Mouse (Mus musculus) hindbrain, embryonic 11.5 days (tissue): ENCODE data around the gene Cideb. TPM values are rescaled to one million over a fixed set of nuclear protein-coding genes. Genes with fewer than 3 reads are reported as not detected.

Experiments
- ATAC-seq: fragments of 200-750 bp; cut with Nextera tagmentation; 2 replicates; pipeline ENCODE4 v1.8.0; 2017; ENCODE audit warnings: mild to moderate bottlenecking, moderate TSS enrichment, moderate library complexity; ENCODE audit not compliant: low FRiP score
- DNase-seq: peaks from one replicate; pipeline ENCODE4 v3.0.0-alpha.2; 2015; ENCODE audit warnings: low spot score
- H3K27ac ChIP-seq: fragments of 300-500 bp; sonication (generic); 2 replicates; pipeline ENCODE4 v1.5.1; 2014; ENCODE audit warnings: mild to moderate bottlenecking, low read depth, low read length
- H3K27me3 ChIP-seq: fragments of 300-500 bp; sonication (generic); 2 replicates; pipeline ENCODE4 v1.6.1; 2014; ENCODE audit warnings: mild to moderate bottlenecking, low read length, moderate library complexity, mixed read lengths; ENCODE audit not compliant: control insufficient read depth, insufficient read depth
- H3K36me3 ChIP-seq: fragments of 300-500 bp; sonication (generic); 2 replicates; pipeline ENCODE4 v1.6.1; 2014; ENCODE audit warnings: mild to moderate bottlenecking, low read length, moderate library complexity, mixed read lengths; ENCODE audit not compliant: control insufficient read depth, insufficient read depth
- H3K4me1 ChIP-seq: fragments of 300-500 bp; sonication (generic); replicated peaks from 2 replicates; pipeline ENCODE4 v1.6.1; 2014; ENCODE audit warnings: low read length, mixed read lengths; ENCODE audit not compliant: control insufficient read depth, insufficient read depth
- H3K4me2 ChIP-seq: fragments of 300-500 bp; sonication (generic); replicated peaks from 2 replicates; pipeline ENCODE4 v1.6.1; 2014; ENCODE audit warnings: mild to moderate bottlenecking, low read depth, low read length
- H3K4me3 ChIP-seq: fragments of 300-500 bp; sonication (generic); 2 replicates; pipeline ENCODE4 v1.5.1; 2014; ENCODE audit warnings: low read depth, low read length
- H3K9ac ChIP-seq: fragments of 300-500 bp; sonication (generic); 2 replicates; pipeline ENCODE4 v1.6.1; 2014; ENCODE audit warnings: low read depth, low read length
- H3K9me3 ChIP-seq: fragments of 300-500 bp; sonication (generic); 2 replicates; pipeline ENCODE4 v1.6.1; 2016; ENCODE audit warnings: low read length; ENCODE audit not compliant: control insufficient read depth
- WGBS: fragments of 180-500 bp; shearing (Covaris S2); extraction: QIAGEN DNeasy Blood & Tissue Kit; methylation state at CpG from one replicate; pipeline ENCODE4 v1.1.7; 2014; 5-methylcytosine and 5-hydroxymethylcytosine counted together
- polyA plus RNA-seq: library from polyadenylated mRNA; unstranded; fragments of >200 nt; fragmentation: Nextera tagmentation; extraction: Ambion mirVana; gene quantifications from 2 replicates; pipeline ENCODE4 v1.2.1, GENCODE M21; 2014

Gene Cideb
- polyA plus RNA-seq, 1 experiment from 2014 or later: not detected

DNA sequence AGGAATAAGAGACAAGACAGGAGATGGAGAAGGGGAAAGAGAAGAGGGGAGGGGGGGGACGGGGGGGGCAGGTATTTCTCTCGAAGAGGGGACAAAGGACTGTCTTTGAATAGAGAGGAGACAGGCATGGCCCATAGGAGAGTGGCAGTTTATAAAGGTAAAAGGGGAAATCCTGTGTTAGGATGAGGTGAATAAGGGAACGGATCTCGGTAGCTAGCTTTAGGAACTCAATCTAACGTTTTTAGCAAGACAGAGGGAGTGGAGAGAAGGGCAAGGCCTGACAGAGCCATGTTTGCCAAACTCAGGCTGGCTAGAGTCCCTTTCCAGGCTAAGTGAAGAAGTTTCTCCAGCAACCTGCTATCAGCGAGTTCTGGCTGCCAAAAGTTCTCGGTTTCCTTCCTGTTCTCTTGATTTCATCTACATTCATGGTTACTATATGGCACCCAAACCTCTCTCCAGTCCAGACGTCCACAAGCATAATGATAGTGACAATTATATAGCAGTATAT is 35.8 kb downstream of the Cideb start:
- Histone ChIP-seq H3K27ac (no peak overlapping the region), H3K27me3 (no peaks in the 10 kb centered on the region), H3K4me2 (no peak overlapping the region), H3K4me3 (no peak overlapping the region), H3K4me1 (no peaks in the 10 kb centered on the region), H3K36me3 (0 out of 2 replicates have a peak, but pooled peaks cover 2% of the 10 kb centered on the region), H3K9me3 (no peaks in the 10 kb centered on the region), H3K9ac (no peak overlapping the region)
- DNase-seq (no peak), ATAC-seq (peak; percentile 36)
- 52% methylated on average over 8 of the region's 8 CpGs for WGBS

GRCm38 (mm10) chr14:55721700-55722437 is 36.4 kb downstream of the Cideb start, which contains the start of gene Rabggta:
Rabggta (minus strand) TSS chr14:55722263.
- peak; percentile 97 for DNase-seq
- Histone ChIP-seq H3K27me3 (no peaks in the 10 kb centered on the region), H3K4me3 (peak within 1 kb of the TSS; percentile 64), H3K9me3 (no peaks in the 10 kb centered on the region), H3K9ac (peak within 1 kb of the TSS; percentile 69), H3K36me3 (0 out of 2 replicates have a peak, but pooled peaks cover 2% of the 10 kb centered on the region), H3K27ac (peak within 1 kb of the TSS; percentile 51), H3K4me2 (peak within 1 kb of the TSS; percentile 68), H3K4me1 (no peaks in the 10 kb centered on the region)
- peak; percentile 96 for ATAC-seq
- whole genome bisulfite sequencing: 1% methylated on average over 50 of the region's 50 CpGs

- 71% methylated on average over 6 of the region's 6 CpGs for WGBS
- H3K27ac ChIP-seq: no peak overlapping the region
- H3K36me3 ChIP-seq: 0 out of 2 replicates have a peak, but pooled peaks cover 2% of the 10 kb centered on the region
- H3K9me3 ChIP-seq: no peaks in the 10 kb centered on the region
- peak overlapping the region; percentile 64; the same call in 1 of the 2 replicates for H3K4me3 ChIP-seq
- no peak overlapping the region for H3K9ac ChIP-seq
- no peaks in the 10 kb centered on the region for H3K4me1 ChIP-seq
- peak overlapping the region; percentile 68; the same call in 1 of the 2 replicates for H3K4me2 ChIP-seq
- no peak for DNase-seq
- ATAC-seq: no peak
- no peaks in the 10 kb centered on the region for H3K27me3 ChIP-seq
These were observed 37.2 kb downstream of the Cideb start for GRCm38 (mm10) chr14:55721076-55721475.

- H3K36me3 ChIP-seq: 0 out of 2 replicates have a peak, but pooled peaks cover 2% of the 10 kb centered on the region
- WGBS: 94% methylated on average over 12 of the region's 12 CpGs
- H3K4me2 ChIP-seq: no peak overlapping the region
- no peaks in the 10 kb centered on the region for H3K9me3 ChIP-seq
- H3K9ac ChIP-seq: no peak overlapping the region
- no peaks in the 10 kb centered on the region for H3K4me1 ChIP-seq
- H3K27ac ChIP-seq: no peak overlapping the region
- H3K4me3 ChIP-seq: no peak overlapping the region
- DNase-seq (no peak), ATAC-seq (no peak)
- H3K27me3 ChIP-seq: no peaks in the 10 kb centered on the region
These were observed 37.6 kb downstream of the Cideb start for GRCm38 (mm10) chr14:55720666-55721065.

DNA sequence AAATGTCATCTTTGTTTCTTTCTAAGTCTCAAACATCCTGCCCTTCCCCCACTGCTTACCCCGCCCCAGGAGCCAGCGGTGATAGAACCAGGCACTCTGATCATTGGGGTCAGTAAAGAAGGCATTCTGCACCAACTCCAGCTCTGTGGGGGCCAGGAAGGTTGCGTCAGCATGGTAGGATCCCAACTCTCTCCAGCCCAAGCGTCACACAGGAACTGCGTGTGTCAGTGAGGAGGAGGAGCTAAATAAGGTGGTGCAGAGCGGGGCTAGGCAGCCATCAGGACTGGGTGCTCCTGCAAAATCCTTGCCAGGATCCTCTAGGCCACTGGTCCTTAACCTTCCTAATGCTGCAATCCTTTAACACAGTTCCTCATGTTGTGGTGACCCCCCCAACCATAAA is 38.5 kb downstream of the Cideb start:
- DNase-seq (no peak), ATAC-seq (no peak)
- WGBS: 93% methylated on average over 6 of the region's 6 CpGs
- Histone ChIP-seq H3K9ac (no peak overlapping the region), H3K4me1 (no peaks in the 10 kb centered on the region), H3K4me2 (no peak overlapping the region), H3K27ac (no peak overlapping the region), H3K27me3 (no peaks in the 10 kb centered on the region), H3K9me3 (no peaks in the 10 kb centered on the region), H3K4me3 (no peak overlapping the region), H3K36me3 (0 out of 2 replicates have a peak, but pooled peaks cover 2% of the 10 kb centered on the region)

- 0 out of 2 replicates have a peak, but pooled peaks cover 2% of the 10 kb centered on the region for H3K36me3 ChIP-seq
- H3K27ac ChIP-seq: no peak overlapping the region
- H3K4me1 ChIP-seq: no peaks in the 10 kb centered on the region
- 74% methylated on average over 8 of the region's 8 CpGs for WGBS
- no peak overlapping the region for H3K9ac ChIP-seq
- ATAC-seq: no peak
- no peak overlapping the region for H3K4me2 ChIP-seq
- no peak for DNase-seq
- H3K9me3 ChIP-seq: no peaks in the 10 kb centered on the region
- H3K4me3 ChIP-seq: no peak overlapping the region
- peaks cover 6% of the 10 kb centered on the region for H3K27me3 ChIP-seq
These were observed 41.4 kb downstream of the Cideb start for GRCm38 (mm10) chr14:55716884-55717283.

GRCm38 (mm10) chr14:55716271-55716670 is 42.0 kb downstream of the Cideb start:
- no peak overlapping the region for H3K27ac ChIP-seq
- H3K9me3 ChIP-seq: no peaks in the 10 kb centered on the region
- 0 out of 2 replicates have a peak, but pooled peaks cover 2% of the 10 kb centered on the region for H3K36me3 ChIP-seq
- H3K4me3 ChIP-seq: no peak overlapping the region
- 91% methylated on average over 6 of the region's 6 CpGs for WGBS
- H3K9ac ChIP-seq: no peak overlapping the region
- no peak overlapping the region for H3K4me2 ChIP-seq
- DNase-seq (no peak), ATAC-seq (no peak)
- peaks cover 6% of the 10 kb centered on the region for H3K27me3 ChIP-seq
- no peaks in the 10 kb centered on the region for H3K4me1 ChIP-seq

GRCm38 (mm10) chr14:55714893-55715292 is 43.4 kb downstream of the Cideb start:
- H3K36me3 ChIP-seq: 0 out of 2 replicates have a peak, but pooled peaks cover 2% of the 10 kb centered on the region
- H3K27ac ChIP-seq: no peak overlapping the region
- H3K9me3 ChIP-seq: no peaks in the 10 kb centered on the region
- peaks cover 8% of the 10 kb centered on the region for H3K27me3 ChIP-seq
- no peak overlapping the region for H3K4me2 ChIP-seq
- WGBS: 45% methylated on average over 6 of the region's 6 CpGs
- no peak overlapping the region for H3K4me3 ChIP-seq
- H3K4me1 ChIP-seq: no peaks in the 10 kb centered on the region
- H3K9ac ChIP-seq: no peak overlapping the region
- DNase-seq (no peak), ATAC-seq (no peak)
